Mouse (Mus musculus): ENCODE data around the gene Gm45785.

GRCm38 (mm10) chr7:140840750-140841735 is 15.1 kb downstream of the Gm45785 start:
- TF ChIP-seq CTCF (IDR thresholded peaks at IDR 0.05; ENCODE audit: extremely low read depth, insufficient read depth, low read length): no peak
- no peak for TF ChIP-seq POLR2A (IDR thresholded peaks at IDR 0.05; ENCODE audit: extremely low read depth, insufficient read depth, low read length)

All from cortical plate, adult 2 months (tissue).